Mouse (Mus musculus): ENCODE results near the gene Dido1.
A peak's percentile ranks its signal among the peaks of the same experiment; 100 is the strongest.

DNA sequence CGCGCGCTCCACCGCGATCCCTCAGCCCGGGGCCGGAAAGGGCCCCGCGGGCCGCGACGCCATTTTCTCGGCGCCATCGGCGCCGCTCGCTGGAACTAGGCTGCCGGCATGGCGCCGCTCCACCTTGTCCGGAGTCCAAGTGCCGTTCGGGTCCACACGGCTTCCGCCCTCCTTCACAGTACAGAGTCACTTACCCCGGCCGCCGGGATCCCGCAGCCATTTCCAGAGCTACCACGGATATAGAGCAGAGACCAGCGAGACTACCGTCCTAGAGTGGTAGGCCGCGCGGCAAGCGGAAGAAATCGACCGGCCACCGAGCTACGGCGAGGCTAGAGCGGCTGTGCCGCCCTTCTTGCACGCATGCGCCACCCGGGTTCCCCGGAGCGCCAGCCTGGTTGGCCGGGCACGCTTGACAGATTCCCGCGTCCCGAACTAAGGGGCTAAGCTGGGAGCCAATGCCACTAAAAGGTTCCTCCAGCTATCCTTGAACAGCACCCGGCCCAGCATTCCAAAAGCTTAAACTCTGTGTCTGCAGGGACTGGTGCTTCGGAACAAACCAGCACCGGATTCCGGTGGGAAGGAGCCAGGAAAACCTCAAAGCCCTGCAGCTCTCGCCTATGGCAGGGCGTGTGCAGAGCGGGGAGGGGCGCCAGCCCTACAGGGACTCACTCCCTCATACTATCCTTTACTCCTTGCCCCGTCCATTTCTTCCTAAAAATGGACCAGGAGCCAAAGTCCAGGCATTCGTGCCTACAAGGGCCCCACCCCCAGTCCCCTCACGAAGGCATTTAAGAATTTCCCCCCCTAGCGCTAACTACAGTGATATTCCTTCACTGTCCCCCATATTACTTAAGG, 7.8 kb downstream of the Dido1 start:
- TF ChIP-seq CTCF (IDR thresholded peaks at IDR 0.05; ENCODE audit: borderline replicate concordance, control insufficient read depth, extremely low read depth, insufficient read depth, low read length, poor library complexity) (0 out of 2 replicates have a peak, but pooled peaks have one; percentile 8), POLR2A (IDR thresholded peaks at IDR 0.05; ENCODE audit: control insufficient read depth, extremely low read depth, insufficient read depth, low read length, poor library complexity) (peak; percentile 63)

All from thymus, adult 2 months (tissue).